Mouse (Mus musculus) MEL (cell line): ENCODE data around the gene Slc41a3.

Source experiments
- CTCF ChIP-seq, 3 experiments: IDR thresholded peaks in 2 of 3; conservative IDR thresholded peaks in 1 of 3; 2 replicates each; pipeline ENCODE4 v1.5.1; 2011 to 2012; ENCODE audit warnings: low read length in 3 of 3, low read depth in 2 of 3, mild to moderate bottlenecking in 2 of 3, improper control_type of control experiment in 1 of 3, inconsistent platforms in 1 of 3, mixed read lengths in 1 of 3, moderate library complexity in 1 of 3; ENCODE audit not compliant: control insufficient read depth in 1 of 3, insufficient read depth in 1 of 3, poor library complexity in 1 of 3, severe bottlenecking in 1 of 3
- ELF1 ChIP-seq: IDR thresholded peaks from 2 replicates; pipeline ENCODE4 v1.6.1; 2014; ENCODE audit warnings: low read depth, mild to moderate bottlenecking, inconsistent platforms, low read length, improper control_type of control experiment, moderate library complexity
- EP300 ChIP-seq, 2 experiments: IDR thresholded peaks; 2 replicates each; pipeline ENCODE4 v1.6.1; 2011; ENCODE audit warnings: improper control_type of control experiment in 2 of 2, low read length in 2 of 2, low read depth in 1 of 2, mild to moderate bottlenecking in 1 of 2
- JUND ChIP-seq: IDR thresholded peaks from 2 replicates; pipeline ENCODE4 v1.6.1; 2011; ENCODE audit warnings: low read depth, mild to moderate bottlenecking, improper control_type of control experiment, low read length
- MYC ChIP-seq: IDR thresholded peaks from 2 replicates; pipeline ENCODE4 v1.6.1; 2011; ENCODE audit warnings: low read depth, mild to moderate bottlenecking, low read length, improper control_type of control experiment, moderate library complexity
- POLR2A ChIP-seq, 2 experiments: IDR thresholded peaks; 2 replicates each; pipeline ENCODE4 v1.6.1; 2011 to 2012; ENCODE audit warnings: low read length in 2 of 2, mild to moderate bottlenecking in 2 of 2, control low read depth in 1 of 2, improper control_type of control experiment in 1 of 2, low read depth in 1 of 2, moderate library complexity in 1 of 2; ENCODE audit not compliant: control insufficient read depth in 1 of 2, insufficient read depth in 1 of 2, poor library complexity in 1 of 2
- SMC3 ChIP-seq: IDR thresholded peaks from 2 replicates; pipeline ENCODE4 v1.6.1; 2011; ENCODE audit warnings: low read depth, low read length, improper control_type of control experiment
- TAL1 ChIP-seq: IDR thresholded peaks from 2 replicates; pipeline ENCODE4 v1.6.1; 2012; ENCODE audit warnings: mild to moderate bottlenecking, inconsistent platforms, low read length, moderate library complexity, mixed read lengths
- UBTF ChIP-seq: IDR thresholded peaks from 2 replicates; pipeline ENCODE4 v1.6.1; 2012; ENCODE audit warnings: low read depth, mild to moderate bottlenecking, inconsistent platforms, low read length, improper control_type of control experiment, moderate library complexity, borderline replicate concordance; ENCODE audit not compliant: insufficient read depth
- USF1 ChIP-seq: IDR thresholded peaks from 2 replicates; pipeline ENCODE4 v1.6.1; 2014; ENCODE audit warnings: low read depth, mild to moderate bottlenecking, inconsistent platforms, low read length, improper control_type of control experiment, moderate library complexity
- ZMIZ1 ChIP-seq: IDR thresholded peaks from 2 replicates; pipeline ENCODE4 v1.6.1; 2012; ENCODE audit warnings: low read depth, mild to moderate bottlenecking, inconsistent platforms, low read length, improper control_type of control experiment, moderate library complexity
- ZNF384 ChIP-seq: IDR thresholded peaks from 2 replicates; pipeline ENCODE4 v1.6.1; 2012; ENCODE audit warnings: low read depth, mild to moderate bottlenecking, inconsistent platforms, low read length, improper control_type of control experiment

GRCm38 (mm10) chr6:90616481-90616880 is 12.0 kb downstream of the Slc41a3 start:
- TF ChIP-seq USF1 (no peak), EP300 (IDR thresholded peaks at IDR 0.05; ENCODE audit: low read depth in 1 of 2, low read length in 2 of 2) (no peak), CTCF (IDR thresholded peaks at IDR 0.05 in 2 of 3, conservative IDR thresholded peaks at IDR 0.05 in 1 of 3; ENCODE audit: control insufficient read depth in 1 of 3, insufficient read depth in 1 of 3, low read depth in 2 of 3, low read length in 3 of 3, poor library complexity in 1 of 3, severe bottlenecking in 1 of 3) (no peak), POLR2A (IDR thresholded peaks at IDR 0.05; ENCODE audit: control insufficient read depth in 1 of 2, insufficient read depth in 1 of 2, low read depth in 1 of 2, low read length in 2 of 2, poor library complexity in 1 of 2) (no peak), JUND (no peak), ZNF384 (no peak), ZMIZ1 (no peak), SMC3 (no peak), MYC (no peak), UBTF (no peak), ELF1 (no peak), TAL1 (no peak)
